Mouse (Mus musculus): ENCODE measurements around the gene Tex50.
"Not testable (repeated sequence)": the region's sequence is repeated elsewhere in the genome, so short reads cannot be mapped to it uniquely, and the experiment has no call there.

Gene Tex50

DNA sequence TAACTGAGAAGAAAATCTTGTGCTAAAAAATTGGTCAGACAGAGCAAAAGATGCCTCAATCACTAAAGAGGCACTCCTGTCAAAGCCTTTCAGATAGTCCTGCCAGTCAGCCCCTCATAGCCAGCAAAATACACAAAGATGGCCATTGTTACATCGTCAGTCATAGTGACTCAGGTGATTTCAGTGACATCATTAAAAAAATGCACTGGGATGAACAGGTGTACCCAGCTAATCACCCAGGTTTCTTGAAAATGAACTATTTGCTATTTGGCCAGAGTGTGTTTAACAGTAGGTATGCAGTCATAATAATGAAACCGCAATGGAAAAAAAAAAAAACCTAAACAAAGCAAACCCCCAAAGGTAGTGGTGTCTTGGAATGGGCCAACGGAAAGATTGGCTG, at the start of gene Tex50:
Gene Tex50 (minus strand): TSS at position 101 of the 400 bp plus-strand sequence.
- no peak for DNase-seq (ENCODE audit: extremely low read depth, low read depth, low spot score)

DNA sequence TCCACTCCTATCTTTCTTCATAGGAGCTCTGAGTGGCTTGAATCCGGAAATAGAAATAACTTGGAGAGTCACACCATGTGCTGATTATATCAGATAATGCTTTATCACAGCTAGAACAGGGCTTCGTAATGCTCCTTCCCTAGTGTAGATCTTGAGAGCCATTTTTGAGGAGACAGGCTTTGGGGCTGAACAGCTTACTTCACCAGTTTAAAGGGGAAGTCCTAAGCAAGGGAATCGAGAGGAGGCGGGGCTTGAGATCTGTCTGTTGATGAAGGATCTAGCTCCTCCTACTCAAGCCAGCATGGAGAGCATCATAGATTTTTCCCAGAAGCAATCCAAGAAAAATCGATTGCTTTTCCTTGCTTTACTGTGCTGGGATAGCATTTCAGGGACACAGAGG, 40.7 kb upstream of the Tex50 start:
- no peak for DNase-seq (ENCODE audit: extremely low read depth, low read depth, low spot score)

DNA sequence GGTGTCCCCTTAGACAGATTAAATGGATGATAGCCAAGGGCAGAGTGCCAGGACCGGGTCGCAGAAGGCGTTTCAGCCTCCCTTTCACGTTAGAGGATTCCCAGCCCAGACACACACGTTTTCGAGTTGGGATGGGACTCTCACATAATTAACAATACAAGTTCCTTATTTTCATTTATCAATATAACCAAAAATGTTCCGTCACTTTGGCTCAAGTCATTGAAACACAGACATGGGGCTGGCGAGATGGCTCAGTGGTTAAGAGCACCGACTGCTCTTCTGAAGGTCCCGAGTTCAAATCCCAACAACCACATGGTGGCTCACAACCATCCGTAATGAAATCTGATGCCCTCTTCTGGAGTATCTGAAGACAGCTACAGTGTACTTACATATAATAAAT, 37.2 kb upstream of the Tex50 start:
- DNase-seq (ENCODE audit: extremely low read depth, low read depth, low spot score) = not testable (repeated sequence)

DNA sequence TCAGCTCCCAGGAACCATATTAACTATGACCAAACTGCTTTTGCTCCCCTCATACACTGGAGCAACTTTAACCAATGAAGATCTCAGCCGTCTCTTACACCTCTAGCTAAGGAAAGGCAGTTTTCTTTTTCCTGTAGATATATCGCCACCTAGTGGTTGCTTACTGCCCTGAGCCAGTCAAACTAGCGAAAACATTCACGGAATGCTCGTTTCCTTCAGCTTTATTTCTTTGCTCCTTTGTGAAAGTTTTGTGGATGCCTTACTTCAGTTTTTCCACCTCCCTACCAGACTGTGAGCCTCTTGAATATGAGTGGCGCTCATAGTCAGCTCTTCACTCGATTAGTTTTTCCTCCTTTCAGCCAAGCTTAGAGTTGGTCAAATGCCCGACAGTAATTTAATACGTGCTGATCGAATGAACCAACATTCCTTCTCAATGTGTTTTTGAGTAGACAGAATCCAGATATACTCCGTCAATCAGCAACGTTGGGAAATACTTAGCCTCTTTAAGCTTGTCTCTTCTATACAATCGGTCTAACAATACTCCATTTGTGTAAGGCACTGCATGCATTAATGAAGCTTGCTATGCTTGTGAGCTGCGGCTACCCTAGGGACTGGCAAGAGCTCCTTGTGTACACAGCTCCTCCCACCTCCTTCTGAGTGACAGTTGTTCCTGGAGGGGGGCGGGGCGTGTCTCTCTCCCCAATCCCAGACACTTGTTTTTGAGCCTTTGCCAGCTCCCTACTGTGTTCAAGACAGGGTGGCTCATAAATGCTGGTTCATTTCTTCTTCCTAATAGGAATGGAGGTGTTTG, 36.6 kb upstream of the Tex50 start:
- DNase-seq (ENCODE audit: extremely low read depth, low read depth, low spot score) = peak; percentile 23

DNA sequence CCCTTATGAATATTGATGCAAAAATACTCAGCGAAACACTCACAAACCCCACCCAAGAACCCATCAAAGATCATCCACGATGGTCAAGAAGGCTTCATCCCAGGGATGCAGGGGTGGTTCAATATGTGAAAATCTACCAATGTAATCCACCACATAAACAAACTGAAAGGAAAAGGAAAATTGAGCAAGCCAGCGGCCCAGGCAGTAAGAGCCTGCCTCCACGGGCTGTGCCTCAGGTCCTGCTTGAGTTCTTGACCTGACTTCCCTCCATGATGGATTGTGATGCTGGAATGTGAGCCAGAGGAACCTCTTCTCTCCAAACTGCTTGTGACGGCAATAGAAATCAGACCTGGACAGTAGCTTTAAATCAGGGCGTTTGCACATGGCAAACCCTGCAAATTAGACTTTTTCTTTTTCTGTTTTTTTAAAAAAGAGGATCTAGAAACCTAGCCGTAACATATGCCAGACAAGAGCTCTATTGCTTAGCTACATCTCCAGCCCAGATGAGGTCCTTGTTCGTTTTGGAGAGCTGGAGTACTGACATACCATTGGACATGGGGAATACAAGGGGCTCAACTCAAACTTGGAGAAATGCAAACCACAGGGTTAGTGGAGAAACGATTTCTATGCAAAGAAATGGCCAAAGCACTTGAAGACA, 31.3 kb upstream of the Tex50 start:
- DNase-seq (ENCODE audit: extremely low read depth, low read depth, low spot score) = no peak

DNA sequence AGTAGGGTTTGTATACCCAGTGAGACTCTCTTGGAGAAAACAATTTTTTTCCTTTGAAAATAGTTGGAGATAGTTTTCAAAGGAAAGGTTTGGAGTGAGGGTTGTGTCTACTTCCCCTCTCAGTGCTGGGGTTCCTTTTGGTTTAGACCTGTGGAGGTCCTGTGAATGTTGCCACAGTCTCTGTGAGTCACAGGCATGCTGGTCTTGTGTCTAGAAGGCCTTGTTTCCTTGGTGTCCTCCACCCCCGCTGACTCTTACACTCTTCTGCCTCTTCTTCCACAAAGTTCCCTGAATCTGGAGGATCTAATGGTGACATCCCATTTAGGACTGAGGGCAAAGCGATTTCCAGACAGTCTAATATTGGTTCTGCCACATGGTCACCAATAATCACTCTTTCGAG, 26.3 kb upstream of the Tex50 start:
- DNase-seq (ENCODE audit: extremely low read depth, low read depth, low spot score) = no peak

DNA sequence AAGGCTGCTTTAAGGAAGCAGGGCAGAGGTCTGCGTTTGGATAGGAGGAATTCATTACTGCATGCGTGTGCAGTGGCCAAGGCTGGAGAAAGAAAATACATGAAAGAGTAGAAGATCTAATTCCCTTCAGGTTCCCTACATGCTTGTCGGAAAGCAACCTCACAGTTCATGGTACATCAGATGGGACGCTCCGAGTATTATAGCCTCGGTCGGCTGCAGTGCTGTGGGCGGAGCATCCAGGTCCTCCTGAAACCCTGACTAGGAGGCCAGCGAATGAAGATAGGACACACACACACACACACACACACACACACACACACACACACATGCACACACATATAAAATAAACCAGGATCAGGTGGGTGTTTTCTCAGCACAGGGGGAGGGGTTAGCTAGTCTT, 24.6 kb upstream of the Tex50 start:
- DNase-seq (ENCODE audit: extremely low read depth, low read depth, low spot score) = no peak

DNA sequence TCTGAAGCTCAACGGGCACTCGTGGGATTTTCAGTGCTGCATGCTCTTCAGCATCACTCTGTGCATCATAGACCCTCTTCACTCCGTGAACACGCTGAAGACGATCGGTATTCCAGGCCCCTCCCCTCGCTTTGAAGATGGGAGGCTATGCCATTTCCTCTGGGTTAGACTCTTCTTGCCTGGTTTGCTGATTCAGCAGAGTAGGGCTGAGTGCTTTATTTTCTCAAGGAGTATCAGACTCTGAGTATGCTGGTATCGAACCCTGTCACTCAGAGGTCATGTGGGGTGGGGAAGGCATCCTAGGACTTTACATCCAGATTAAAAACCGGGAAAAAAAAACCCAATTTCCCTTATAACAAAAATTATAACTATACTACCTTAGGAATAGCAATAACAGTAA, 23.3 kb upstream of the Tex50 start:
- no peak for DNase-seq (ENCODE audit: extremely low read depth, low read depth, low spot score)

DNA sequence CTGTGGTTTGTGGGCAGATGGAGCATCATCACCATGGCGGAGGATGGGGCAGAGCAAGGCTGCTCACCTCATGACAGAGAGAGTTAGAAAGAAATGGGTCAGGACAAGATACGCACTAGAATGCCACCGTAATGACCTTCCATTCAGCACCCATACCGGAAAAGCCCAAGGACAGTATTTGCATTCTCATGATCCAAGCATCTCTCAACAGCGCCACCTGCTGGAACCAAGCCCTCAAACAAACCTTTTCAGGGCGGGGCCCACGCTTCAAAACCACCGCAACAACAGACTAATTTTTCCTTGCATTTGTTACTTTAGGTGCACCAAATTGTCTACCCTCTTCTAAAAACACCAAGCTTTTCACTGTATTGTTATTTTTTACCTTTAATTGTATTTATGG, 21.6 kb upstream of the Tex50 start:
- no peak for DNase-seq (ENCODE audit: extremely low read depth, low read depth, low spot score)

DNA sequence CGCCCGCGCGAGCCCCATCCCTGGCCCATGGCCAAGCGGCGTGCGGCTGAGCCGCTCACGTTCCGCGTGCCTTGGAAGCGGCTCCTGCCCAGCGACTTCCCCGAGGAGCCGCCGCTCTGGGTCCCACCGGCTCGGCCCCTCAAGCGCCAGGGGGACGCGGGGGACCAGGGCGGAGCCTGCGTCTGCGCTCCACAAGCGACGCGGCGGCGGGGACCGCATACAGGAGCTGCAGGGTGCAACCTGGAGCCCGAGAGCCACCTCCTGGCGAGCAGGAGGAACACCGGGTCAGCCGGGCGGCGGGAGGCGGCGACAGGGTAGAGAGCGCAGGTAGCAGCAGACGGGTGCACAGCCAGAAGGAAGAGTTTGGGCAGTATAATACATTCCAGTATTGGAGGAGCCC, 11.5 kb upstream of the Tex50 start:
- no peak for DNase-seq (ENCODE audit: extremely low read depth, low read depth, low spot score)

DNA sequence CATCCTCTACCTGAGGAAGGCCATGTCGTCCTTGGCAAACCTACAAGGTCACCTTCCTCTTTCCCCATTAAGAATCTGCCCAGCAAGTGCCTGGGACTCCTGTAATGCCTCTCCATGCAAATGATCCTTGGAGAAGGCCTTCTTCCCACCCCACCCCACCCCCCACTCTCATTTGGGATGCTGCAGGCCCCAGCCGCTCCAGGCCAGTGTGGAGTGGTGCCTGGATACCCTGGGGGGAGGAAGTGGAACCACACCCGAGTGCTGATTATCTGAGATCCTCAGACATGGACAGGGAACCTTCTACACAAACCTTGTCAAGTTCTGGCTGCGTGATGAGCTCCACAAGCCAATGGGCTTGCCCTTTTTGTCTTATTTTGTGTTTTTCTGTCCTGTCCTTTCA, 1.2 kb upstream of the Tex50 start:
- no peak for DNase-seq (ENCODE audit: extremely low read depth, low read depth, low spot score)

DNA sequence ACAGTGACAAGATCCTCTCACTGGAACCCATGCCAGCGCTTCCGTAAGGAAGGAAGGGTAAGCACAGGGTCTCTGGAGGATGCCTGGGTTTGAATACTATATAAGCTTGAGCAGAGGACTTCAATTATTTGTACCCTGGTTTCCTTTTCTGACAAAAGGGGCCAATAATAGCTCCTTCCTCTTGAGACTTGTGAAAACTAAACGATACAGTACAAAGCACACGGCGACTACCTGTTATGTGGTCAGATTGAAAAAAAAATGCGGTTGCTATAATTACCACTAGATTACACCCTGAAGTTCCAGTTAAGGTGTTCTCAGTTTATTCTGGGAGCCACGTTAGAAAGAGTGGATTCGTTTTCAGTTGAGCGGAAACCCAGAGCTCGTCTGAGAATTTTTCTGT, 2.6 kb downstream of the Tex50 start:
- no peak for DNase-seq (ENCODE audit: extremely low read depth, low read depth, low spot score)

DNA sequence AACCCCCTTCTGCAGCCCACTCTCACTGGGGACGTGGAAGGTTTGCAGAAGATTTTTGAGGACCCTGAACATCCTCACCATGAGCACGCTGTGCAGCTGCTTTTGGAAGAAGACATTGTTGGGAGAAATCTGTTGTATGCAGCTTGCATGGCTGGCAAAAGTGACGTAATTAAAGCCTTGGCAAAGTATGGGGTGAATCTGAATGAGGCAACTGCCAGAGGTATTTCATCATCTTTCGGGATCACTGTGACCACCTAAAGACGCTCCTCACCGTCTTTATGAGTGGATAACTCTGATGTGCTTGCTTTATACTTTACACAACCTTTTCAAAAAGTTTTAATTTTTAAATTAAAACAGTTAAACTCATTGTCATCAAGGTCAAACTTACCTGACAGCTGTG, 8.0 kb downstream of the Tex50 start:
- DNase-seq (ENCODE audit: extremely low read depth, low read depth, low spot score) = no peak

DNA sequence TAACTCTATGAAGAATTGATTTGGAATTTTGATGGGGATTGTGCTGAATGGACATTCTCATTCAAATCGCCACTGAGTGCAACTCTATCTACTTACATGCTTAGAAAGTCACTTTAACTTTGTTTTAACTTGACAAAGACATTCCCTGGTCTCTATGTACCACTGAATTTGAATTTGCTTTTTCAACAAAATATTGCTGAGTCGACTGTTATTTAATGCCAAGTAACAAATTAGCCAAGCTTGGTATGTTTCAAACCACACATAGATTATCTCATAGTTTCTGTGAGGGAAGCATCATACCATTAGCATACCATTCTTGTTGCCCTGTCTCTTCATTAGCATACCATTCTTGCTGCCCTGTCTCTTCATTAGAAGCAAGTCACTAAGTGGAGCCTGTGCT, 11.2 kb downstream of the Tex50 start:
- no peak for DNase-seq (ENCODE audit: extremely low read depth, low read depth, low spot score)

DNA sequence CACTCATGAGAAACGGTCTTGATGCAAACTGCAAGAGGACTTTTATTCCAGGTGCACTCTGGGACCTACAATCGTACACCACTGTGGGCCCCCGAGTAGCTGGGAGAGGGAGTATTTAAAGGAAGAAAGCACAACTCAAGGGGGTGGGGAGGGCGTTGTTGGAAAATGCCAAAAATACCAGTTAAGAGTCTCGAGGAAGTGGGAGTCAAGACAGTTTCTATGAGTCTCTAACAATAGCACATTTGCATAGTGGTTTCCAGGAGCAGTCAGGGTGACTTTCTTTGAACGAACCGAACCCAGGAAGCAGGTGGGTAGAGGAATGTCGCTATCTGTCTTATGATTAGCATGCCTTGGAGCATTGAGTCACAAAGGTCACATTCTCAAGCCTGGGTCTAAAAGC, 13.5 kb downstream of the Tex50 start:
- DNase-seq (ENCODE audit: extremely low read depth, low read depth, low spot score) = not testable (repeated sequence)

DNA sequence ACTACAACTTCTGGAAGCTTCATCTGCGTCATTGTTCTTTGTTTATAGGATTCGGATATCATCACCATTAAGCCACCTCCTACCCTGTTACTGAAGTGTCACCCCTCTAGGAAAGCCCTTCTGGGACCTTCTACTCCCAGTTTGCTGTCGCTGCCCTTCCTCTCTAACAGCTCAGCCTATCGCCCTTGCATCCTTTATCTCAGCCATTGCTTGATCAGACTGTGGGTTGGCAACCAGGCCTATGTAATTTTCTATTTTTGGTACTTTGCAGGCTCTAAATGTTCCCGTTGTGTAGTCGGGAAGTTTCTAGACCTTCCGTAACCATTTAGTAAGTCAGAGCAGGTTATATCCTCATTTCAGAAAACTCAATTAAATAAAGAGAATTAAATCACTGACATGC, 15.9 kb downstream of the Tex50 start:
- DNase-seq (ENCODE audit: extremely low read depth, low read depth, low spot score) = no peak

DNA sequence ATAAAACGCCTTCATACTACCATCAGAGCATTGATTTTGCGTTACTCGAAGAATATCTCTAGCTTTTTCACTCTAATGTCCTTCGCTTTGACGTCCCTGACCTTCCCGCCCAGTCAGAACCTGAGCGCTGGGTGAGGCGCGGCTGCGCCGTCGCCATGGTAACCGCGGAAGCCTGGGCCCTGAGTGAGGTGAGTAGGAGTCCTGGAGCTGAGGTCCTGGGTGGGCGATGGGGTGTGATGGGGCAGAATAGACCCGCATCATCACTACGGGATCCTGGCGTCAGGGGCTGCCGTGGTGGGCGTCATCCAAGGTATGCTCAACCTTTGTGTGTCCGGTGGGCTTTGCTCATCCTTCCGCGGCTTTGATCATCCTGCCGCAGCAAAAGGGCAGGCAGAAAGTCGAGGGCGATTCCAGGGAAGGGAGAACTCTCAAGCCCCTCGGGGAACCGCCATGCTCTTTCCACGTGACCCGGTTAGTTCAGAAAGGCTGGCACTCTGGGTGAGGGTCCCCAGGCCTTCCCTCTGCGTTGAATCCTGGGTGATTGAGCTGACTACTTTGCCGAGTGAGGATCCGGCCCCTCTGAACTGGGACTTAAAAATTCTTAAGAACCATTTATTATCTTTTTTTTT, 16.5 kb downstream of the Tex50 start, which contains the start of gene Ankrd45:
Gene Ankrd45 (plus strand): TSS at position 161 of the 629 bp plus-strand sequence.
- DNase-seq (ENCODE audit: extremely low read depth, low read depth, low spot score) = no peak

DNA sequence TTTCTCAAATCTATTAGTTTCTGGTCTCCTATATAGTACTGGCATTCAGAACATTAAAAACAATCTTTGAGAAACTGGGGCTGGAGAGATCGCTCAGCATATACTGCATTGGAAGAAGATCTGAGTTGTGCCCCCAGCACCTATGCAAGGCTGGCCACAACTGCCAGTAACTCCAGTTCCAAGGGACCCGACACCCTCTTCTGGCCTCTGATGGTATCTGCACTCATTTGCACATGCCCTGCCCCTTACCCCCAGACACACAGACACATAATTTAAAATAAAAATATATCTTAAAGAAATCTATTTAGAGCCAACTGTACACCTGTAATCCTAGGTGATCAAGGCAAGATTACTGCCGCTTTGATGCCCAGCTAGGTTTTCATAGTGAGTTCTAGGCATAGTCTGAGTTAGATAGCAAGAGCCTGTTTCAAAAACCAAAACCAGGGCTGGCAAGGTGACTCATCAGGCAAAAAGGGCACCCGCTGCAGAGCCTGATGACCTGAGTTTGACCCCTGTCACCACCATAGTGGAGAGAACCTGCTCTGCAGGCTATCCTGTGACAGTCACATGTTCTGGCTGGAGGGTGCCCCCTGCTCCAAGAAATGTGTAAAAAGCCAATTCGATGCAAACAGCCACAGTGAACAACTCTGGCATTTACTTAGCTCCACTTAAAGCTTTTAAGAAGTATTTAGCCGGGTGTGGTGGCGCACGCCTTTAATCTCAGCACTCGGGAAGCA, 18.9 kb downstream of the Tex50 start:
- DNase-seq (ENCODE audit: extremely low read depth, low read depth, low spot score) = no peak

DNA sequence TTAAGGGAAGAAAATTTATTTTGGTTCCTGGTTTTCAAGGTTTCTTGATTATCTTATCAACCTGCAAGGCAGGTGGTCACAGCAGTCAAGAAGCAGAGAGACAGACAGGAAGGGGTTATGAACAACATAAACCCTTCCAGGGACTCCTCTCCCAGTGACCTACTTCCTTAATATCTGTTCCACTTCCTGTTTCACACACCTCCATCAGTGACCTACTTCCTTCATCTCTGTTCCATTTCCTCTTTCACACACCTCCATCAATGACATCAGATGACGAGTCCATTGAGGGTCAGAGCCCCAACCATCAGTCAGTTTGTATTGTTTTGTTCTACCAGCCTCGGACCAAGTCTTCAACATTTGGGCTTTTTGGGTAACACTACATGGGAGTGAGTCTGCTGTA, 19.6 kb downstream of the Tex50 start:
- no peak for DNase-seq (ENCODE audit: extremely low read depth, low read depth, low spot score)

DNA sequence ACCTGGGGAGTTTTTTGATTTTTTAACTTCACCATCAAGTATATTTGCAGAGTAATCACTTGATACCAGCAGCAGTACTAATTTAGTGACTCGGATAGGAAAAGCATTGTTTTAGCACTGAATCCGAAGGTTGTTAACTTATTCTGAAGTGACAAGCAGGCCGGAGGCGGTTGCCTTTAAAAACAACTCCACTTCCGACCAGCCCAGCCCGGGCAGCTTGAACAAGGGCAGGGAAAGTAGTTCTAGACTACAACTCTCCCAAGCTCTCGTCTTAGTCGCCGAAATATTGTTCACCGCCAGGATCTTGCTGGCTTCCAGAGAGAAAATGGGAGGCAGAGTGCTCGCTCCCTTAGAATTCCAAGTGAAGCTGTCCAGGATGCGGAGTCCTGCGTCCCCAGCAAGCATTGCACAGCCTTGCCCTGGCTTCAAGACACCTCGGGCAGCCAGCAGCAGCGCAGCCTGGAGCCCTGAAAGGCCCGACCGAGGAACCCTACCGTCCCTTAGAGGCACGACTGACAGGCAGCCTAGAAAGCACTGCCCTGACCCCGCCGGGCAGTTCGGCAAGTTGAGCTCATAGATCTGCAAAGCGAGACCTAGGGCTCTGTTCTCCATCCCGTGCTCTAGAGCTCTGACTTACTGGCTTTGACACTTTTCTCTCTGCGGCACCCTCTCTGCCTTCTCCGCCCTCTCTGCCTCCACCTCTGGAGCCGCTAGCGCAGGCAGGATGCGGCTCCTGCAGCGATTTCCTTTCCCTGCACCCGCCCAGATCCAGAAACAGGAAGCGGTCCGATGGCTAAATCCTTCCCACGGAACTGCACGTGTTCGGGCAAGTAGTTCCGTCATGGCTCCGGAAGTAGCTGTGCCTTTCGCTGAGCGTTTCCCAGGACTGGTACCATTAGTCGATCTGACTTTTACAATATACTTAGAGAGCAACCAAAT, 28.1 kb downstream of the Tex50 start, which contains the start of gene Klhl20:
Gene Klhl20 (minus strand): TSS at position 786 of the 939 bp plus-strand sequence.
- DNase-seq (ENCODE audit: extremely low read depth, low read depth, low spot score) = peak; percentile 37

Data from fat pad, adult 2 months (tissue).